Comparison of ENCODE assay signal across 28 mouse cellular contexts in the genomic region with DNA sequence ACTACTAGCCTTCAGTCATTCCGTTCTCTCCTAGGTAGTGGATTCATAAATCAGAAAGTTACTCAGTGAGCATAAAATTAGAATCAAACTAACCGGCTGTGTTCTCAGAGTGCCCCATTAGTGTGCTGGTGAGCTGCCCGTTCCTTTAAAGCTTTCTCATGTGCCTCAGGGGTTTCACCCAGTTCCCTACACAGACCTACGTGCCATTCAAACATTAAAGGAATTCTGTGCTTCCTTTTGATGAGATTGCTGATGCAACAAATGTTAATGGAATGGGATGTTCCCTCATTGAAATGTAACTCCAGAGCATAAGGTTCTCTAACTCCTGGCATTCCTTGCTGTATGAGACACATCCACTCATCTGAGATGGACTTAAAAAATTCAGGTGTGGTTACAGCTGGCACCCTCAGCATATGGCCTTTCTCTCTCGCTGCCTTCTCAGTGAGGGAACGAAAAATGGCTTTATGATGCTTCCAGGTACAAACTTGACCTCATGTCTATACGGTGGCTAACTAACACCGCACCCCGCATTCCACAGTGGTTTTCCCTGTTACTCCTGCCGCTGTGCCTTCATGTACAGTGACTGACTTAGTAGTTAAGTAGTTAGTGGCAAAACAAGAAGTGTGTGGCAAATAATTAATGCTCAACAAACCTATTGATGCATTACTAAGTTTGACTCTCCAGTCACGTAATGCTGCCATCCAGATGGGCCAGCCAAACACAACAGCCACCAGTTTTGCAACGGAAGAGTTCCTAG. TPM values are rescaled to one million over a fixed set of nuclear protein-coding genes. Genes with fewer than 3 reads are reported as not detected.
"Had no signal": no experiment of that assay in that cellular context is flagged by ENCODE, and none has a peak within 500 bp of the region (broad histone marks: within the 10 kb centered on the region; RNA-seq: fewer than 3 reads in every experiment).

No protein-coding gene starts in this region.

- H3K9me3 ChIP-seq: intestine, embryonic 15.5 days; limb, embryonic 12.5 days; limb, embryonic 15.5 days; megakaryocyte, embryonic 14.5 days; neural tube, embryonic 12.5 days; neural tube, embryonic 15.5 days; stomach, embryonic 15.5 days had no signal

- H3K27me3 ChIP-seq: intestine, embryonic 15.5 days; limb, embryonic 12.5 days; limb, embryonic 15.5 days; megakaryocyte, embryonic 14.5 days; neural tube, embryonic 12.5 days; neural tube, embryonic 15.5 days; stomach, embryonic 15.5 days had no signal

- H3K36me3 ChIP-seq: intestine, embryonic 15.5 days; neural tube, embryonic 12.5 days; stomach, embryonic 15.5 days had no signal

- H3K4me1 ChIP-seq: intestine, embryonic 15.5 days; limb, embryonic 15.5 days; neural tube, embryonic 12.5 days; neural tube, embryonic 15.5 days; stomach, embryonic 15.5 days had no signal

- DNase-seq: kidney, adult 18-20 months; kidney, postnatal 14 days; layer of hippocampus, adult 9-11 months; layer of hippocampus, postnatal 36 days; left cerebral cortex, postnatal 4 days; liver, postnatal 0 days; lung, embryonic 14.5 days; lung, postnatal 36 days; midbrain, embryonic 14.5 days; right cerebral cortex, adult 18-20 months; right cerebral cortex, postnatal 14 days; right cerebral cortex, postnatal 4 days; thymus, postnatal 25 days had no signal

- ATAC-seq: intestine, embryonic 15.5 days; liver, postnatal 0 days; lung, postnatal 0 days had no signal

- H3K4me2 ChIP-seq: intestine, embryonic 15.5 days; limb, embryonic 12.5 days; limb, embryonic 15.5 days; liver, embryonic 11.5 days; lung, embryonic 14.5 days; midbrain, embryonic 11.5 days; neural tube, embryonic 12.5 days; neural tube, embryonic 15.5 days; stomach, embryonic 15.5 days had no signal

- H3K4me3 ChIP-seq: intestine, embryonic 15.5 days; layer of hippocampus, adult 2 months; left cerebral cortex, adult 2 months; limb, embryonic 12.5 days; limb, embryonic 15.5 days; megakaryocyte, embryonic 14.5 days; neural tube, embryonic 12.5 days; neural tube, embryonic 15.5 days; stomach, embryonic 15.5 days had no signal

- H3K27ac ChIP-seq: intestine, embryonic 15.5 days; layer of hippocampus, adult 2 months; left cerebral cortex, adult 2 months; limb, embryonic 12.5 days; limb, embryonic 15.5 days; liver, embryonic 14.5 days; neural tube, embryonic 12.5 days; neural tube, embryonic 15.5 days; stomach, embryonic 15.5 days had no signal

- H3K9ac ChIP-seq: intestine, embryonic 15.5 days; limb, embryonic 12.5 days; limb, embryonic 15.5 days; liver, embryonic 14.5 days; liver, postnatal 0 days; lung, embryonic 14.5 days; neural tube, embryonic 12.5 days; neural tube, embryonic 15.5 days; stomach, embryonic 15.5 days had no signal

RNA-seq across cellular contexts. Expression of gene Pon1, which starts 54.7 kb away (rescaled TPM):
- total RNA-seq: layer of hippocampus, adult 2 months; layer of hippocampus, postnatal 36 days; left cerebral cortex, adult 2 months; left cerebral cortex, postnatal 10 days; left cerebral cortex, postnatal 4 days had no signal
- polyA plus RNA-seq: intestine, embryonic 15.5 days; limb, embryonic 12.5 days; lung, embryonic 14.5 days; midbrain, embryonic 14.5 days; neural tube, embryonic 12.5 days; neural tube, embryonic 15.5 days; thymus, postnatal 0 days had no signal
